Mouse (Mus musculus): Measurements from ENCODE around the gene Fam3c. TPM values are rescaled to one million over a fixed set of nuclear protein-coding genes. Genes with fewer than 3 reads are reported as not detected.

The Fam3c gene
- 64.8 TPM for polyA plus RNA-seq (2017; shearing (Covaris generic))

GRCm38 (mm10) chr6:22356086-22356507 is at the start of gene Fam3c:
Fam3c (minus strand) TSS chr6:22356243.

GRCm38 (mm10) chr6:22288004-22288736 is 67.9 kb downstream of the Fam3c start, which contains the start of gene Wnt16:
Wnt16 (plus strand) TSS chr6:22288227.

Other genes starting within 250 kb of the Fam3c start
- gene Wnt16, start 68.0 kb downstream of the Fam3c start, polyA plus RNA-seq (2017; shearing (Covaris generic)): not detected

Data from effector memory CD4-positive, alpha-beta T cell, adult 7 months (primary cell).